Mouse (Mus musculus) cerebellum, adult 11-12 months (tissue): ENCODE data around the gene Lamtor5.

Source experiments
- DNase-seq: peaks from one replicate; pipeline ENCODE4 v3.0.0; 2022

The Lamtor5 gene

GRCm38 (mm10) chr3:107278479-107279269 lies at the start of gene Lamtor5:
Gene Lamtor5 (plus strand): TSS chr3:107278858.
- peak; percentile 90 for DNase-seq

GRCm38 (mm10) chr3:107229221-107229620 lies 49.4 kb upstream of the Lamtor5 start:
- DNase-seq = no peak

- DNase-seq = no peak
Measured at GRCm38 (mm10) chr3:107229822-107230221, 48.8 kb upstream of the Lamtor5 start.

GRCm38 (mm10) chr3:107230527-107230926 lies 48.1 kb upstream of the Lamtor5 start, which contains the start of gene A630076J17Rik:
Gene A630076J17Rik (plus strand): TSS chr3:107230614.
- no peak for DNase-seq

GRCm38 (mm10) chr3:107231202-107231601 lies 47.5 kb upstream of the Lamtor5 start:
- DNase-seq = no peak

- peak; percentile 43 for DNase-seq
Measured at GRCm38 (mm10) chr3:107233351-107233813, 45.3 kb upstream of the Lamtor5 start.

- no peak for DNase-seq
Measured at GRCm38 (mm10) chr3:107233945-107234344, 44.7 kb upstream of the Lamtor5 start.

GRCm38 (mm10) chr3:107238051-107238450 lies 40.6 kb upstream of the Lamtor5 start:
- no peak for DNase-seq

GRCm38 (mm10) chr3:107238471-107238980 lies 40.1 kb upstream of the Lamtor5 start:
- DNase-seq = no peak

GRCm38 (mm10) chr3:107239607-107240006 lies 39.1 kb upstream of the Lamtor5 start, which contains the start of gene Prok1:
Gene Prok1 (minus strand): TSS chr3:107239707.
- no peak for DNase-seq

- DNase-seq = no peak
Measured at GRCm38 (mm10) chr3:107241389-107242094, 37.1 kb upstream of the Lamtor5 start.

- no peak for DNase-seq
Measured at GRCm38 (mm10) chr3:107246876-107247275, 31.8 kb upstream of the Lamtor5 start.

GRCm38 (mm10) chr3:107249042-107249441 lies 29.6 kb upstream of the Lamtor5 start:
- DNase-seq = no peak

GRCm38 (mm10) chr3:107250320-107250719 lies 28.3 kb upstream of the Lamtor5 start:
- DNase-seq = no peak

- no peak for DNase-seq
Measured at GRCm38 (mm10) chr3:107252035-107252434, 26.6 kb upstream of the Lamtor5 start.

GRCm38 (mm10) chr3:107253925-107254324 lies 24.7 kb upstream of the Lamtor5 start:
- no peak for DNase-seq

- DNase-seq = no peak
Measured at GRCm38 (mm10) chr3:107255992-107256391, 22.7 kb upstream of the Lamtor5 start.

- DNase-seq = no peak
Measured at GRCm38 (mm10) chr3:107256724-107257123, 21.9 kb upstream of the Lamtor5 start.

GRCm38 (mm10) chr3:107257924-107258323 lies 20.7 kb upstream of the Lamtor5 start:
- no peak for DNase-seq

- peak; percentile 7 for DNase-seq
Measured at GRCm38 (mm10) chr3:107260956-107261850, 17.5 kb upstream of the Lamtor5 start.

GRCm38 (mm10) chr3:107261851-107262165 lies 16.9 kb upstream of the Lamtor5 start:
- no peak for DNase-seq

- no peak for DNase-seq
Measured at GRCm38 (mm10) chr3:107266814-107267345, 11.8 kb upstream of the Lamtor5 start.
